Mouse (Mus musculus) thymus, postnatal 4 days (tissue): ENCODE measurements at regions not wholly inside any gene's neighbourhood (a gene's known extent, or its start where the extent isn't known, plus 50 kb on each side); places are given as distances from the start of the nearest gene placed in this dataset.

Source experiments
- DNase-seq: peaks from one replicate; pipeline ENCODE4 v3.0.0; 2021

DNA sequence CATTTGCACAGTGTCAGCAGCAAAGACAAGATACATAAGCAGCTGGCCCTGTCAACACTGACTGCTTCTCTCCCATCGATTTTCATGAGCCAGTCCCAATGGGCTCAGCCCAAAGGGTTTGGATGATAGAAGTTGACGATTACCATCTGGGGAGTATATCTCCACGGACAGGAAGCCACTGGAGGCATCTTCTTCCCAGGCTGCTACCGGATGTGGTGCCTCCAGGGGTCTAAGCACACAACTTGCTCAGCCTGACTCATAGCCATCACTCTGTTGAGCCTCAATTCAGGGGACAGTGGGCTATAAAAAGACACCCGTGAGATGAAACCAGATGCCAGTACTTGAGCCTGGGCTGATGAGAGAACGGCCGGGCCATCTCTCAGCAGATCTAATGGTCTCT, 71.1 kb upstream of the Hif1a start:
- peak; percentile 28 for DNase-seq

DNA sequence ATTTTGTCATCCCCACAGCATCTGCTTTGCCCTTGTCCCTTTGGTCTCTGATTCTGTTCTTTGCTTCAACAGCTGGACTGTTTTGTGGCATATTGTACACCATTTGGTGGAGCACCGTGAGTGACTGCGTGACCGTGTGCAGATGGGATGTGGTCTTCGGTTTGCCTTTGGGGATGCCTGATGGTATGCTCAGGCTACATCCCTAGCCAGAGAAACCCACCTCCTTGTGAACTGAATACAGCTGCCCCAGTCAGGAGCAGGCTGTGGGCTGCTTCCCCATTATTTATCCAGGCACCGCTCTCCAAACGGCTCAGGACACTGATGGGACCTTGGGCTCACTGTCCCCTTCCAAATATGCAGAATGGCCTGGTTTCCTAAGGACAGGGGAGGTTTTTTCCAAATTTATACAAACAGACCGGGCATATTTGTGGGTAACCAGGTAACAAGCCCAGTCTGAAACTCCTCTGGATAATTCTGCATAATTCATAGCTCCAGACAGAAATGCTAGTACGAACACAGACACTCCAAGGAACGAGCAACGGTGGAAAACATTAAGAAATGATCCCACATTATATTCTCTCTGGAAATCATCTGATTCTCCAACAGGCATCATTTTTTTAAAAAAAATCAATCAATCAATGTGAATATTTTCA, 70.5 kb upstream of the Hif1a start:
- no peak for DNase-seq

DNA sequence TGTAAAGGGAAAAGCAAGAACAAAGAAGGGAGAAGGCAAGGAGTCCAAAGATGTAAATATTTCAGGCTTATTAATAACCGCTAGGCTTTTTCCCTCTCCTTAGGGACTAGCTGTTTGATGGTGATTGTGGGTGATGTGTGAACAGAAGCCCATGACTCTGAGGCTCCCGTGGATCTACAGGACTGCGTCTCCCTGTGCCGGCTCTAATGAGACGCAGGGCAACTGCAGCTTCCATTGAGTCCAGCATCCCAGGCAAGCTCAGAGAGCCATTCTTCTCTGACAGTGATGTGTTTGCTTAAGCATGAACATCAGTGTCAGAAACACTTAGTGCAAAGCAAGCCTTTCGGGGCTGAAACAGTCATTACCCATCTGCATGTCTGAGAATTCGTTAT, 70.0 kb upstream of the Hif1a start:
- no peak for DNase-seq

DNA sequence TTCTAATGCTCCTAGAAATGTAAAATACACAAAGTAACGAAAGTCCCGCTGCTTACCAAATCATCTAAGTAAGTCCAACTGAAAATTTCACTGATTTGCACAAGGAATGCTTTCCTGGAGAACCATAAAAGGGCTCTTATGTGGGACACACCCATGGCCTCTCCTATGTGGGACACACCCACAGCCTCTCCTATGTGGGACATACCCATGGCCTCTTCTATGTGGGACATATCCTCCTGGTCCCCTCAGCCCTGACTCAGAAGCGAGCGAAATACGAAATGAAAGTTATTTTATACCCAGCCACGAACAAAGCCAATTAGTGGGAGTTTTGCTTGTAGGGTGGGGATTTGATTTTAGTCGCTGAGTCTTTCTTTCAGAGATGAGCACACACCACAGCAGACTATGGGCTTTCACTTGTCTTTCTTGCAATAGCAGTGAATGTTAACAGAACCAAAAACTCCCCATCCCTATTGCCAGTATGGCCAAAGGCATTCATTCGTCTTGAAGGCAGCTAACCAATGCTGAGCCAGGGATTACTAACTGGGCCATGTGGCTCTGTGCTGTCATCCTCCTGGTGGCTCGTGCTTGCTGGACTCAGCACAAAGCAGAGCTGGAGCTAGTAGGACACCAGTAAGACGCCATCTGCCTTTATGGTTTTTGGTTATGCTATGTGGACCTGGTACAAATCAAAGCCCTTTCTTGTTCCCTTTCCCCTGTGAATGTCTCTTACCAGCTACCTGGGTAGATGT, 69.4 kb upstream of the Hif1a start:
- no peak for DNase-seq

DNA sequence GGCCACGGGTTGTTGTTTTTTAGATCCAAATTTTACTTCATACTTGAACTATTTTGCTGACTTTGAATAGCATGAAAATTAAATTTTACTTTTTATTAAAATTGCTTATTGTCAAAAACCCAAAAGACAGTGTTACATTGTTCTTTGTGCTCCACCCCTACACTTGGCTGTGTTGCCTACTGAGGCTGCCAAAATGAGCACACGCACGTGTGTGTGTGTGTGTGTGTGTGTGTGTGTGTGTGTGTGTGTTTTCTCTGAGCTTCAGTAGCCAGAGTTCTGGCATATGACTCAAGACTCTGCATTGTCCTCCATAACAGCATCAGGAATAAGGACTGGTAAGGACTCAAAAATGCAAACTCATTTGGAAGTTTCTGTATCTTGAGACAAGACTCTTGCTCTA, 68.4 kb upstream of the Hif1a start:
- DNase-seq: no peak

DNA sequence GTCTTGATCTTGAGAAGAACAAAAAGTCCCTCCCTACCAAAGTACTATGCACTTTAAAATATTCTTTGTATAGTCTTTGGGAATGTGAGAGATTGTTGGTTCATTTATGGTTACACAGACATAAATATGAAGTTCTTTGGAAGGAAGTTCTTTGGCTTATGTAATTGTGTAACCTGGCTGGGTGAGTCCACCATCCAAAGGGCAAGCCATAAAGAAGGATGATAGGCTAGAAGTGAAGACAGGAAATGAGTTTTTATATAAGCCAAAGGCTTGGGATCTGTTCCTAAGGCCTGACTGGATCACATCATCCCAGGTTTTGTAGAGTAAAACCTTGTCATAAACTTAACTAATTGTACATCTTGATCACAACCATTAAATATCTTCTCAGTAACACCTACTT, 65.0 kb upstream of the Hif1a start:
- DNase-seq: no peak

DNA sequence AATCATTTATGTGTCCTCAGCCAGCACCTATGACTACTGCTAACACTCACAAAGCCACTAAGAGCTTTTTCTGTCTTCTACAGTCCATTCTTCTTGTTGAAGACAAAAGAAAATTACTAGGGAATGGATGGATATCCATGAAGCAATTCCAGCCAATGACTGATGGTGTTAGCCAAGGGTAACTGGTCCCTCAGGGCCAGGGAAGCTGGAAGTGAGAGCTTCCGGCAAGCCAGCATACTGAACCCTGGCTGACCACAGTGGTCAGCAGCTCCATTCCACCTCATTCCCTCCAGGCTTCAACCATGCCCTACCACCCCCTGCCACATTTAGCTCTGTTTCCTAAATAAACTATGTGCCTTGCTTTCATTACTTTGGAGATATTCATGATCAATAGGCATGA, 64.1 kb upstream of the Hif1a start:
- DNase-seq: no peak

DNA sequence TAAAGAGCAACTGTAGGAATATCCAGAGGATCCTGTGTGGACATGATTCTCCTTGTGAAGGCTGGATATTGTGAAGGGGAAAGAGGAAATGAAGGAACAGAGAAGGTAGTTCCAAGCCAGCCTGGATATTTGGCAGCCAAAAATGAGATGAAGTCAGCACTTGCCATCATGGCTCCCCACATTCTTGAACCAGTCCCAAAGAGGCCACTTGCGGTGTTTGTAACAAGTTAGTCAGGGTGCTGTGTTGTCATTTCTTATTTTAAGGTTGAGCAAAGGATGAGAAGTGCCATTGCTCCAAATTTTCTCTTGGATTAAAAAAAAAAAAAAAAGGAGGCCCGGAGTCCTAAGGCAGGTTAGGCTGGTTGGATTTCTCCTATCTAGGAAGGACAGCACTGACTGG, 63.3 kb upstream of the Hif1a start:
- DNase-seq: no peak

DNA sequence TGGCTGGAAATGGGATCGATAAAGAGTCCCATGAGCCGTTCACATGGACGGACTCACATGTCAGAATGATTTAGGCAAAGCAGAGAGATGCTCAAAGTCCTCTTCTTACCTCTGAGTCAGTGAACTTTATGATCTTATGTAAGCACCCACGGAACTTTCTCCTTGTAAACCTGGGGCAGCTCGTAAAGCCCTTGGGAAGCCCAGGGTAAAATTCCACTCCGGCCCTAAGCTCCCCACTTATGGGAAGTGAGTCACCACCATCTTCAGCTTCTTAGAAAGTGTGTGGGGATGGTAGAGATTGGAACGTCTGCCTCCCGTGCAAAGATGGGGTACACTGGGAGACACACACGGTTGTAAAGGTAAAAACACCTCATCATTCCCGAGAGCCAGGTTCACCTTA, 62.8 kb upstream of the Hif1a start:
- no peak for DNase-seq

DNA sequence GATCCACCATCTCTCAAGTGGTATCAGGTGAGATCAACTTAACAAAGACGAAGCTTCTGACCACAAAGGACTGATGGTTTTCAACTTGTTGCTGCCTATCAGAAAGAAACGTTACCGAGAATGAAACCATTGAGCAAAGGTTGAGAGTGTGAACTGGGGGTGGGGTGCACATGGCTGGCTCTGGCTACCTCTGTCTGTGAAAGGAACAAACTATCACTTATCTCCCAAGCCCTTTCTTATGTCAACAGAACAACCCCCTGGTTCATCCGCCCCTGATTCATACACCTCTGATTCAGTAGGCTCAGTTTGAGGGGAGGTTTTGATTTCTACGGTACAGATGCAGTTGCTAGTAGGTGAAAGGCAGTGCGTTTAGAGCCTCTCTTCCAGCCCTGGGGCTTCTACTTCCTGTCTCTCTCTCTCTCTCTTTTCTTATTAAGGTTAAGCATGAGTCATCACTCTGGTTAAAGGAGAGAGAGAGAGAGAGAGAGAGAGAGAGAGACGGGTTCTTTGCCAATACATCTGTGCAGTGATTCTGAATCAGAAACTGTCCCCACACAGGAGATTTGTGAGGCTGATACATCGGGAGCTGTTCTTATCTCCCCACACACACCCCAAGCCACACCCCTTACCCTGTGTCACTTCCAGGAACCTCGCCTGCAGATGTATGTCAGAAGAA, 59.0 kb upstream of the Hif1a start:
- DNase-seq: peak; percentile 39

DNA sequence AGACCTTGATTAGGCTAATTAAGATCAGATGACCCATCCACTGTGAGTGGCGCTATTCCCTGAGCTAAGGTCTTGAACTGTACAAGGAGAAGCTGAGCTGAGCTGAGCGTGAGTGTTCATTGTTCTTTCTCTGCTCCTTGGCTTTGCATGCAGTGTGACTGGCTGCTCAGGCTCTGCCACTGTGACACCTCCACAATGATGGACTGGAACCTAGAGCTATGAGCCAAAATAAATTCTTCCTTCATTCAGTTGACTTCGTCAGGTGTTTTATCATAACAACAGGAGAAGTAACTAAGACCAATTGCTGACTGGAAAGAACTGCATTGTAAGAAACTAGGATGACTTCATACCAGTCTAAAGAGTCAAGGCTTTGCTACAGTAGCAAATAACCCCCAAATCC, 56.4 kb upstream of the Hif1a start:
- no peak for DNase-seq

DNA sequence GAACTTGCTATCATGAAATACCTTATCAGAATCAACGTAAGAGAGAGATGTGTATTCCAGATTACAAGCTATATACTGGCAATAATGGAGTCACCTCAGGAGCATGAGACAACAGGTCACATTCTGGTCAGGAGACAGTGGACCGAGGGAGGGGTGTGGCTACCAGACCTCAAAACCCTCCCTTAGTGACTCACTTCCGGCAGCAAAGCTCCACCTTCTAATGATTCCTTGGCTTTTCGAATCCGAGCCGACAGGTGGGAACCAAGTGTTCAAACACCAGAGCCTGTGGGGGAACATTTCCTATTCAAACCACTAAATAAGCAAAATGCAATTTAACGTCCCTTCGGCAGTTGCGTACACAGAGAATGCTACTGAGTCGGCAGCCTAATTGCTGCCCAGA, 54.5 kb upstream of the Hif1a start:
- DNase-seq: no peak

DNA sequence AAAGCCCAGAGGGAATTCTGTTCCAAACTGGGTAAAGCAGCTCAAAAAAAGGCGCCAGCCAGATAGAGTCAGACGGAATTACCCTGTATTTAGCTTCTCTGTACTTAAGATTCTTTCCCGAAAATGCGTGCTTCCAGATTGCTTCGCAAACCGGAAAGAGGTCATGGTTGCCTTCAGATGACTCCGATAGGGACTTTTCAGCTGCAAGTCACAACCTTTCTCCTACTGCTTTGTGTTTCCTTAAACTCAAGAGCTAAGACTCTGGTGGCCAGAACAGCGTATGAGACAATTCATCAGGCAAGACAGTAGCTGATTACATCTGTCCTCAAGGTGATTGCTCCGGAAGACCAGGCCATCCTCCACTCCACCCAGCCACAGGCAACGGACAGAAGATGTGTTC, 53.8 kb upstream of the Hif1a start:
- DNase-seq: no peak

DNA sequence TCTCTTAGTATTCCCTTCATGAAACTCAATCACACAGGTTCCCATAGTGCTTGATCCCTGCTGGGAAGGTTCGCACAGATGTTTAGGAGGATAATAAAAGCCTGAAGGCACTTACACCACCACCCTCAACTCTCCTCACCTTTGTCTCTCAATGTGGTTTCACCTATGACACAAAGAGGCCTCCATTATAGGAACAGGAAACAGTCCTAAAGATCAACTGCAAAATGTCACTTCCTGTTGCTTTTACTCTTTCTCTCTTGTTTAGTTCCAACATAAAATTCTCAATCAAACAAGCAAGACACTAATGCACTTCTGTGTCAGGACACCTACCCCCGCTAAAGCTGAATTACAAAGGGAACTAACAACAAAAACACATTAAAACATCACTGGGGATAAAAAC, 50.3 kb upstream of the Hif1a start:
- no peak for DNase-seq
